Mouse (Mus musculus) MEL (cell line): ENCODE measurements at regions not wholly inside any gene's neighbourhood (a gene's known extent, or its start where the extent isn't known, plus 50 kb on each side); places are given as distances from the start of the nearest gene placed in this dataset.

Experiments
- DNase-seq: peaks from one replicate; pipeline ENCODE4 v3.0.0; 2011; ENCODE audit warnings: low read depth, low spot score
- H3K27ac ChIP-seq: 2 replicates; pipeline ENCODE4 v1.5.1; 2012; ENCODE audit warnings: low read depth, mild to moderate bottlenecking, control low read depth, low read length, moderate library complexity; ENCODE audit not compliant: control insufficient read depth
- H3K27me3 ChIP-seq, 2 experiments: fragments of 150-350 bp in 1 of 2; sonication (generic) in 1 of 2; 2 replicates each; pipeline ENCODE4 v1.6.1; 2012; ENCODE audit warnings: low read length in 2 of 2, mild to moderate bottlenecking in 2 of 2, improper control_type of control experiment in 1 of 2, moderate library complexity in 1 of 2; ENCODE audit not compliant: insufficient read depth in 2 of 2, control insufficient read depth in 1 of 2
- H3K36me3 ChIP-seq, 2 experiments: 2 replicates each; pipeline ENCODE4 v1.6.1; 2012 to 2014; ENCODE audit warnings: low read length in 2 of 2, improper control_type of control experiment in 1 of 2, inconsistent platforms in 1 of 2, mild to moderate bottlenecking in 1 of 2; ENCODE audit not compliant: insufficient read depth in 2 of 2, control insufficient read depth in 1 of 2
- H3K4me1 ChIP-seq, 2 experiments: fragments of 150-350 bp in 1 of 2; sonication (generic) in 1 of 2; 2 replicates each; pipeline ENCODE4 v1.6.1; 2012; ENCODE audit warnings: low read length in 2 of 2, improper control_type of control experiment in 1 of 2, mild to moderate bottlenecking in 1 of 2; ENCODE audit not compliant: insufficient read depth in 2 of 2, control insufficient read depth in 1 of 2
- H3K4me3 ChIP-seq, 2 experiments: fragments of 150-350 bp in 1 of 2; sonication (generic) in 1 of 2; 2 replicates each; pipeline ENCODE4 v1.5.1; 2012; ENCODE audit warnings: low read depth in 2 of 2, low read length in 2 of 2, mild to moderate bottlenecking in 2 of 2, moderate library complexity in 2 of 2, control low read depth in 1 of 2, improper control_type of control experiment in 1 of 2; ENCODE audit not compliant: control insufficient read depth in 1 of 2, insufficient read depth in 1 of 2
- H3K79me2 ChIP-seq: 2 replicates; pipeline ENCODE4 v1.6.1; 2012; ENCODE audit warnings: mild to moderate bottlenecking, low read length, moderate library complexity; ENCODE audit not compliant: control insufficient read depth, poor library complexity, insufficient read depth
- H3K9ac ChIP-seq: 2 replicates; pipeline ENCODE4 v1.6.1; 2012; ENCODE audit warnings: low read depth, mild to moderate bottlenecking, control low read depth, low read length, moderate library complexity; ENCODE audit not compliant: control insufficient read depth, poor library complexity, severe bottlenecking
- H3K9me3 ChIP-seq: fragments of 150-350 bp; sonication (generic); replicated peaks from 2 replicates; pipeline ENCODE4 v1.6.1; 2012; ENCODE audit warnings: mild to moderate bottlenecking, low read length, improper control_type of control experiment, moderate library complexity; ENCODE audit not compliant: insufficient read depth
- BHLHE40 ChIP-seq: IDR thresholded peaks from 2 replicates; pipeline ENCODE4 v1.6.1; 2012; ENCODE audit warnings: low read depth, mild to moderate bottlenecking, inconsistent platforms, low read length, improper control_type of control experiment, borderline replicate concordance
- CTCF ChIP-seq, 3 experiments: IDR thresholded peaks in 2 of 3; conservative IDR thresholded peaks in 1 of 3; 2 replicates each; pipeline ENCODE4 v1.5.1; 2011 to 2012; ENCODE audit warnings: low read length in 3 of 3, low read depth in 2 of 3, mild to moderate bottlenecking in 2 of 3, improper control_type of control experiment in 1 of 3, inconsistent platforms in 1 of 3, mixed read lengths in 1 of 3, moderate library complexity in 1 of 3; ENCODE audit not compliant: control insufficient read depth in 1 of 3, insufficient read depth in 1 of 3, poor library complexity in 1 of 3, severe bottlenecking in 1 of 3
- E2F4 ChIP-seq: IDR thresholded peaks from 2 replicates; pipeline ENCODE4 v1.6.1; 2011; ENCODE audit warnings: low read depth, low read length, improper control_type of control experiment, borderline replicate concordance
- GABPA ChIP-seq: IDR thresholded peaks from 2 replicates; pipeline ENCODE4 v1.6.1; 2012; ENCODE audit warnings: low read depth, mild to moderate bottlenecking, inconsistent platforms, low read length, improper control_type of control experiment, moderate library complexity
- GATA1 ChIP-seq: IDR thresholded peaks from 2 replicates; pipeline ENCODE4 v1.6.1; 2011; ENCODE audit warnings: low read depth, low read length, improper control_type of control experiment
- MAFK ChIP-seq: IDR thresholded peaks from 2 replicates; pipeline ENCODE4 v1.6.1; 2011; ENCODE audit warnings: low read depth, mild to moderate bottlenecking, low read length, improper control_type of control experiment, borderline replicate concordance
- MAX ChIP-seq: IDR thresholded peaks from 2 replicates; pipeline ENCODE4 v1.6.1; 2011; ENCODE audit warnings: low read length, improper control_type of control experiment
- MEF2A ChIP-seq: IDR thresholded peaks from 2 replicates; pipeline ENCODE4 v1.6.1; 2014; ENCODE audit warnings: low read depth, mild to moderate bottlenecking, inconsistent platforms, low read length, improper control_type of control experiment; ENCODE audit not compliant: poor library complexity, insufficient replicate concordance, severe bottlenecking; ENCODE audit errors: extremely low read depth
- NELFE ChIP-seq: IDR thresholded peaks from 2 replicates; pipeline ENCODE4 v1.6.1; 2011; ENCODE audit warnings: low read depth, low read length, improper control_type of control experiment
- POLR2AphosphoS5 ChIP-seq: IDR thresholded peaks from 2 replicates; pipeline ENCODE4 v1.6.1; 2012; ENCODE audit warnings: low read depth, borderline replicate concordance, mild to moderate bottlenecking, inconsistent platforms, low read length, moderate library complexity, mixed read lengths
- RAD21 ChIP-seq: IDR thresholded peaks from 2 replicates; pipeline ENCODE4 v1.6.1; 2011; ENCODE audit warnings: mild to moderate bottlenecking, low read depth, low read length, improper control_type of control experiment
- SIN3A ChIP-seq: IDR thresholded peaks from 2 replicates; pipeline ENCODE4 v1.6.1; 2012; ENCODE audit warnings: low read length, improper control_type of control experiment, inconsistent platforms
- SMC3 ChIP-seq: IDR thresholded peaks from 2 replicates; pipeline ENCODE4 v1.6.1; 2011; ENCODE audit warnings: low read depth, low read length, improper control_type of control experiment
- ZC3H11A ChIP-seq: IDR thresholded peaks from 2 replicates; pipeline ENCODE4 v1.6.1; 2012; ENCODE audit warnings: low read depth, mild to moderate bottlenecking, inconsistent platforms, low read length, improper control_type of control experiment
- ZKSCAN1 ChIP-seq: IDR thresholded peaks from 2 replicates; pipeline ENCODE4 v1.6.1; 2012; ENCODE audit warnings: low read depth, mild to moderate bottlenecking, inconsistent platforms, low read length, improper control_type of control experiment, moderate library complexity
- ZMIZ1 ChIP-seq: IDR thresholded peaks from 2 replicates; pipeline ENCODE4 v1.6.1; 2012; ENCODE audit warnings: low read depth, mild to moderate bottlenecking, inconsistent platforms, low read length, improper control_type of control experiment, moderate library complexity
- ZNF384 ChIP-seq: IDR thresholded peaks from 2 replicates; pipeline ENCODE4 v1.6.1; 2012; ENCODE audit warnings: low read depth, mild to moderate bottlenecking, inconsistent platforms, low read length, improper control_type of control experiment

DNA sequence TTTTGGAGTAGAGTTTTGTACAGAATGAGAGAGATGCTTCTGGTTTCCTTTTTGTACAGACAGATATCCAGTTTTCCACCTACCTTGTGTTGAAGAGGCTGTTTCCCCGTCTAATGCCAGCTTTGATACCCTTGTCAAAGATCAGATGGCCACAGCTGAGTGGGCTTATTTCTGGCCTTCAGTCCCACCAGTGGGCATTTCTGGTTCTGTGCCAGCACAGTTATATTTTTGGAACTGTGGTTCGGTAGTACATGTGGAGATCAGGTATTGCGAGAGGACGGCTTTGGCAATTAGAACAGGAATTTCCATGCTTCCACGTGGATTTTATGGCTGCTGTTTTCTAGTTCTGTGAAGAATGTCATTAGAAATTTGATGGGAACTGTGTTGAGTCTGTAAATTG is 302.5 kb upstream of the Cxcr4 start:
- TF ChIP-seq MEF2A, result no peak
- no peak for TF ChIP-seq POLR2AphosphoS5
- TF ChIP-seq ZMIZ1, result no peak
- TF ChIP-seq GATA1, result no peak
- TF ChIP-seq NELFE, result no peak
- no peak for TF ChIP-seq E2F4
- TF ChIP-seq MAFK, result no peak
- no peaks in the 10 kb centered on the region for H3K9me3 ChIP-seq
- no peak for DNase-seq
- no peak overlapping the region for H3K27ac ChIP-seq
- H3K4me1 ChIP-seq, result no peaks in the 10 kb centered on the region
- H3K79me2 ChIP-seq, result no peaks in the 10 kb centered on the region
- H3K4me3 ChIP-seq, result no peak overlapping the region
- H3K9ac ChIP-seq, result no peak overlapping the region
- H3K36me3 ChIP-seq, result no peaks in the 10 kb centered on the region
- H3K27me3 ChIP-seq, result no peaks in the 10 kb centered on the region

- H3K27ac ChIP-seq, result no peak overlapping the region
- DNase-seq, result no peak
These were observed 286.2 kb upstream of the Cxcr4 start for GRCm38 (mm10) chr1:128878291-128878690.

DNA sequence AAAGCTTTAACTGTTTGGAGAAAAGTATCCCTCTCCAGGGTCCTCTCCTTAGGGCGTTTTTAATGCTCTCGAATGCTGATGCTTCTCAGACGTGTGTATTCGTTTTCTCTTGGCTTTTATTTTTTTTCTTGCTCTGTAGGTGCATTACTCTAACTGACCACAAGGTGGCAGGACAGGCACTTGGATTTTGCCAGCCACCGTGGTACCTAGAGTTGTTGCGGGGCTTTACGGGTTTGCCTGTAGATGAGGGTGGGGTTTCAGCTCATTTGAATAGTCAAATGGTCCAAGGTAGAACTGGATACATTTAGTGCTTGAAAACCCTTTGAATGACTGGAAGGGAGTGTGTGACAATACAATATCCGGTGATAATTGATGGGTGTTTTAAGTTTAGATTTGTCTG is 283.2 kb upstream of the Cxcr4 start:
- Histone ChIP-seq H3K4me3 (no peak overlapping the region), H3K9me3 (no peaks in the 10 kb centered on the region)
- peak; percentile 48 for DNase-seq

More at GRCm38 (mm10) chr1:128878291-128878690, 286.2 kb upstream of the Cxcr4 start:
- Histone ChIP-seq H3K4me3 (no peak overlapping the region), H3K36me3 (no peaks in the 10 kb centered on the region), H3K27me3 (no peaks in the 10 kb centered on the region), H3K4me1 (no peaks in the 10 kb centered on the region), H3K9me3 (no peaks in the 10 kb centered on the region), H3K79me2 (no peaks in the 10 kb centered on the region), H3K9ac (no peak overlapping the region)
- TF ChIP-seq SIN3A (no peak), ZKSCAN1 (no peak)

More for the DNA sequence above, 283.2 kb upstream of the Cxcr4 start:
- no peak overlapping the region for H3K9ac ChIP-seq
- H3K27ac ChIP-seq, result no peak overlapping the region
- no peaks in the 10 kb centered on the region for H3K79me2 ChIP-seq
- H3K27me3 ChIP-seq, result no peaks in the 10 kb centered on the region
- no peaks in the 10 kb centered on the region for H3K4me1 ChIP-seq
- no peaks in the 10 kb centered on the region for H3K36me3 ChIP-seq
- peak; percentile 91 for TF ChIP-seq SMC3
- TF ChIP-seq GABPA, result no peak
- peak; percentile 74 to 86 (median 78) for TF ChIP-seq CTCF (IDR thresholded peaks at IDR 0.05 in 2 of 3, conservative IDR thresholded peaks at IDR 0.05 in 1 of 3; ENCODE audit: control insufficient read depth in 1 of 3, insufficient read depth in 1 of 3, low read depth in 2 of 3, low read length in 3 of 3, poor library complexity in 1 of 3, severe bottlenecking in 1 of 3)
- TF ChIP-seq MAFK, result no peak
- peak; percentile 87 for TF ChIP-seq ZNF384
- TF ChIP-seq ZC3H11A, result peak; percentile 74
- no peak for TF ChIP-seq MAX
- TF ChIP-seq BHLHE40, result no peak
- TF ChIP-seq E2F4, result no peak
- peak; percentile 83 for TF ChIP-seq RAD21
